Mouse (Mus musculus) CD4-positive, CD25-positive, alpha-beta regulatory T cell, adult 9 weeks (primary cell): ENCODE results near the gene Clk1. TPM values are rescaled to one million over a fixed set of nuclear protein-coding genes. Genes with fewer than 3 reads are reported as not detected.

Experiments used
- polyA plus RNA-seq: library from polyadenylated mRNA; unstranded; fragments of 100-300 nt; shearing (Covaris generic); gene quantifications from one replicate; pipeline ENCODE4 v1.2.1, GENCODE M21; 2017

Clk1 gene
- 441 TPM for polyA plus RNA-seq

GRCm38 (mm10) chr1:58423371-58424248 lies at the start of gene Clk1:
Clk1 (minus strand) TSS chr1:58424066.

GRCm38 (mm10) chr1:58445143-58445722 lies 21.4 kb upstream of the Clk1 start, which contains the start of the genes Nif3l1 and Ppil3:
Nif3l1 (plus strand) TSS chr1:58445151.
Ppil3 (minus strand) TSS chr1:58445486.

GRCm38 (mm10) chr1:58392652-58393283 lies 31.1 kb downstream of the Clk1 start, which contains the start of gene Bzw1:
Bzw1 (plus strand) TSS chr1:58392898.

Other genes starting within 250 kb of the Clk1 start
- not detected for gene Aox4, start 213.7 kb downstream of the Clk1 start, polyA plus RNA-seq
- 0.06 TPM for gene Aox2, start 145.7 kb downstream of the Clk1 start, polyA plus RNA-seq
- gene Bzw1, start 31.2 kb downstream of the Clk1 start, polyA plus RNA-seq, result 426 TPM
- 37.9 TPM for gene Nif3l1, start 21.1 kb upstream of the Clk1 start, polyA plus RNA-seq
- 76.7 TPM for gene Ppil3, start 21.4 kb upstream of the Clk1 start, polyA plus RNA-seq
- 29.3 TPM for gene Orc2, start 81.0 kb upstream of the Clk1 start, polyA plus RNA-seq
- gene Fam126b, start 162.3 kb upstream of the Clk1 start, polyA plus RNA-seq, result 19.7 TPM
- 161 TPM for gene Ndufb3, start 162.3 kb upstream of the Clk1 start, polyA plus RNA-seq